Mouse (Mus musculus) E14TG2a.4 (cell line): Measurements from ENCODE around the gene Smarcc1.

Experiments used
- CTCF ChIP-seq: conservative IDR thresholded peaks from 2 replicates; pipeline ENCODE4 v1.5.1; 2014; ENCODE audit warnings: low read length
- NANOG ChIP-seq: IDR thresholded peaks from 2 replicates; pipeline ENCODE4 v1.6.1; 2014; ENCODE audit warnings: borderline replicate concordance, low read length, mixed read lengths

GRCm38 (mm10) chr9:110081066-110081465 lies 36.4 kb upstream of the Smarcc1 start:
- TF ChIP-seq CTCF (no peak), NANOG (no peak)
